ENCODE assay signal across 11 mouse cellular contexts in genomic region chr13:48650615-48651014, GRCm38 (mm10). TPM values are rescaled to one million over a fixed set of nuclear protein-coding genes. Genes with fewer than 3 reads are reported as not detected.
DNase-seq lines count a peak whose midpoint lies in the region; TF ChIP-seq lines count a peak whose summit lies in the region.
"Had no signal": no experiment of that assay in that cellular context is flagged by ENCODE, and none has a peak within 500 bp of the region (broad histone marks: within the 10 kb centered on the region; RNA-seq: fewer than 3 reads in every experiment).

No protein-coding gene starts in this region.

- intact Hi-C loops in left cerebral cortex, postnatal 4 days (cut with DNase I): loop anchor here (10.0 kb wide), 2 partner anchors 224 to 524 kb away; partner anchors contain the start of gene Phf2

- H3K4me3 ChIP-seq in ES-E14 (ENCODE audit: insufficient read depth in 1 of 2, low read depth in 1 of 2, low read length in 2 of 2, poor library complexity in 1 of 2, severe bottlenecking in 1 of 2): no peak overlapping the region
- H3K4me3 ChIP-seq: hindbrain, embryonic 13.5 days had no signal

- no peak overlapping the region for H3K27ac ChIP-seq in ES-E14 (ENCODE audit: insufficient read depth, low read depth, low read length, poor library complexity, severe bottlenecking)
- H3K27ac ChIP-seq: hindbrain, embryonic 13.5 days had no signal

- no peak overlapping the region for H3K9ac ChIP-seq in ES-E14 (ENCODE audit: insufficient read depth, low read depth, low read length, poor library complexity, severe bottlenecking)
- H3K9ac ChIP-seq: hindbrain, embryonic 13.5 days had no signal

- H3K4me1 ChIP-seq in ES-E14 (ENCODE audit: control insufficient read depth in 2 of 2, insufficient read depth in 2 of 2, low read length in 2 of 2, poor library complexity in 1 of 2): no peaks in the 10 kb centered on the region
- H3K4me1 ChIP-seq: hindbrain, embryonic 13.5 days had no signal

- in situ Hi-C loops in ES-E14 (cut with MboI; ENCODE audit: low sequenced_read_pairs in 2 of 2, unreplicated experiment in 2 of 2): loop anchor here (10.0 to 25.0 kb wide), 5 partner anchors 144 to 512 kb away; no protein-coding TSS in a partner anchor

- no peaks in the 10 kb centered on the region for H3K36me3 ChIP-seq in ES-E14 (ENCODE audit: control insufficient read depth, insufficient read depth, low read length, poor library complexity, severe bottlenecking)
- H3K36me3 ChIP-seq: hindbrain, embryonic 13.5 days had no signal

- peak; percentile 38 for DNase-seq in kidney, adult 9 months
- no peak for DNase-seq in kidney, postnatal 10 days
- DNase-seq in ES-E14 (ENCODE audit: low read depth, low spot score): no peak
- DNase-seq in embryo, embryonic 10 days (ENCODE audit: low spot score): peak; percentile 65
- DNase-seq in naive thymus-derived CD4-positive, alpha-beta T cell, adult 2 months (ENCODE audit: low read depth): peak; percentile 38
- DNase-seq in urinary bladder, postnatal 4 days (ENCODE audit: low spot score in 2 of 2): no peak
- no peak for DNase-seq in gastrocnemius, postnatal 10 days
- no peak for DNase-seq in left cerebral cortex, postnatal 4 days
- DNase-seq: adrenal gland, postnatal 10 days had no signal

- H3K9me3 ChIP-seq in ES-E14 (ENCODE audit: control insufficient read depth, insufficient read depth, low read depth, low read length): no peaks in the 10 kb centered on the region
- H3K9me3 ChIP-seq: hindbrain, embryonic 13.5 days had no signal

TF ChIP-seq in ES-E14, 5 proteins besides CTCF, POLR2A, EP300 and RAD21:
- TF ChIP-seq ZC3H11A (IDR thresholded peaks at IDR 0.05; ENCODE audit: borderline replicate concordance, low read depth, low read length) (peak; percentile 73), MAFK (IDR thresholded peaks at IDR 0.05; ENCODE audit: insufficient read depth, low read depth, low read length) (no peak)

RNA-seq across cellular contexts. Expression of gene Barx1, which starts 12.2 kb away (rescaled TPM):
- 1.6 and 2.4 TPM in 2 replicates for total RNA-seq in ES-E14 (2012; rRNA removed)
- not detected for total RNA-seq in gastrocnemius, postnatal 10 days (2021)
- not detected for total RNA-seq in left cerebral cortex, postnatal 4 days (2021)
- total RNA-seq: left cerebral cortex, postnatal 25 days had no signal

RNA-seq across cellular contexts. Expression of gene Ptpdc1, which starts 25.2 kb away (rescaled TPM):
- total RNA-seq in ES-E14 (2012; rRNA removed): 5.2 and 6.4 TPM in 2 replicates
- total RNA-seq in gastrocnemius, postnatal 10 days (2021): 10 to 100 TPM in 1 of 2 experiments, 1 to 10 TPM in 1; 8.1 to 10.4 TPM
- total RNA-seq in left cerebral cortex, postnatal 4 days (2021): 10 to 100 TPM; 21.9 to 23.2 TPM

Comparison
In these comparisons a context has a peak if more than half of its experiments do, and no peak if none do; other contexts are left out.
1. DNase-seq: peak in kidney, adult 9 months (single experiment), embryo, embryonic 10 days (single experiment) and naive thymus-derived CD4-positive, alpha-beta T cell, adult 2 months (single experiment); none in kidney, postnatal 10 days (single experiment), ES-E14 (single experiment), urinary bladder, postnatal 4 days (0 of 2), gastrocnemius, postnatal 10 days (single experiment) and left cerebral cortex, postnatal 4 days (single experiment).